Mouse (Mus musculus) kidney, embryonic 16.5 days (tissue): ENCODE results near the gene Dpy30. TPM values are rescaled to one million over a fixed set of nuclear protein-coding genes. Genes with fewer than 3 reads are reported as not detected.
"Not testable (repeated sequence)": the region's sequence is repeated elsewhere in the genome, so short reads cannot be mapped to it uniquely, and the experiment has no call there.

Source experiments
- ATAC-seq: fragments of 200-750 bp; cut with Nextera tagmentation; 2 replicates; pipeline ENCODE4 v1.8.0; 2017; ENCODE audit warnings: moderate TSS enrichment; ENCODE audit not compliant: low FRiP score, low TSS enrichment
- H3K27ac ChIP-seq: fragments of 300-500 bp; sonication (generic); 2 replicates; pipeline ENCODE4 v1.5.1; 2014; ENCODE audit warnings: low read length
- H3K27me3 ChIP-seq: fragments of 300-500 bp; sonication (generic); 2 replicates; pipeline ENCODE4 v1.6.1; 2014; ENCODE audit warnings: low read length, control low read depth, mixed read lengths; ENCODE audit not compliant: insufficient read depth
- H3K36me3 ChIP-seq: fragments of 300-500 bp; sonication (generic); 2 replicates; pipeline ENCODE4 v1.6.1; 2014; ENCODE audit warnings: low read length, control low read depth, mixed read lengths; ENCODE audit not compliant: insufficient read depth
- H3K4me1 ChIP-seq: fragments of 300-500 bp; sonication (generic); 2 replicates; pipeline ENCODE4 v1.6.1; 2014; ENCODE audit warnings: low read length, control low read depth, mixed read lengths; ENCODE audit not compliant: insufficient read depth
- H3K4me2 ChIP-seq: fragments of 300-500 bp; sonication (generic); replicated peaks from 2 replicates; pipeline ENCODE4 v1.6.1; 2014; ENCODE audit warnings: low read depth, low read length
- H3K4me3 ChIP-seq: fragments of 300-500 bp; sonication (generic); 2 replicates; pipeline ENCODE4 v1.5.1; 2014; ENCODE audit warnings: mild to moderate bottlenecking, low read length
- H3K9ac ChIP-seq: fragments of 300-500 bp; sonication (generic); replicated peaks from 2 replicates; pipeline ENCODE4 v1.6.1; 2014; ENCODE audit warnings: low read length
- H3K9me3 ChIP-seq: fragments of 300-500 bp; sonication (generic); 2 replicates; pipeline ENCODE4 v1.6.1; 2016; ENCODE audit warnings: low read length, control low read depth
- WGBS: fragments of 180-500 bp; shearing (Covaris S2); extraction: QIAGEN DNeasy Blood & Tissue Kit; methylation state at CpG from one replicate; pipeline ENCODE4 v1.1.7; 2014; 5-methylcytosine and 5-hydroxymethylcytosine counted together
- polyA plus RNA-seq: library from polyadenylated mRNA; unstranded; fragments of >200 nt; fragmentation: Nextera tagmentation; extraction: Ambion mirVana; gene quantifications from 2 replicates; pipeline ENCODE4 v1.2.1, GENCODE M21; 2015

Dpy30 gene
- polyA plus RNA-seq, result 215 and 220 TPM in 2 replicates

- WGBS, result 75% methylated on average over 2 of the region's 2 CpGs
- no peaks in the 10 kb centered on the region for H3K4me1 ChIP-seq
- H3K27ac ChIP-seq, result no peak within 1 kb of the TSS
- H3K9me3 ChIP-seq, result no peaks in the 10 kb centered on the region
- no peaks in the 10 kb centered on the region for H3K27me3 ChIP-seq
- H3K36me3 ChIP-seq, result no peaks in the 10 kb centered on the region
- no peak for ATAC-seq
- H3K4me3 ChIP-seq, result no peak within 1 kb of the TSS
- no peak within 1 kb of the TSS for H3K4me2 ChIP-seq
- no peak within 1 kb of the TSS for H3K9ac ChIP-seq
Measured at GRCm38 (mm10) chr17:74323844-74324243, at the start of gene Dpy30. Gene Dpy30, minus strand, starts transcription at chr17:74323944.

- Histone ChIP-seq H3K4me1 (no peaks in the 10 kb centered on the region), H3K4me2 (no peak overlapping the region), H3K36me3 (peaks cover 23% of the 10 kb centered on the region), H3K9me3 (no peaks in the 10 kb centered on the region), H3K9ac (no peak overlapping the region), H3K4me3 (no peak overlapping the region), H3K27ac (no peak overlapping the region), H3K27me3 (no peaks in the 10 kb centered on the region)
- ATAC-seq, result no peak
- WGBS, result 85% methylated on average over 1 of the region's 1 CpGs
Measured at GRCm38 (mm10) chr17:74363592-74363991, 39.8 kb upstream of the Dpy30 start.

GRCm38 (mm10) chr17:74341151-74341550 is 17.4 kb upstream of the Dpy30 start:
- 49% methylated on average over 5 of the region's 5 CpGs for whole genome bisulfite sequencing
- no peak for ATAC-seq
- Histone ChIP-seq H3K4me1 (peaks cover 24% of the 10 kb centered on the region), H3K9ac (peak overlapping the region; percentile 35; the same call in 1 of the 2 replicates), H3K36me3 (0 out of 2 replicates have a peak, but pooled peaks cover 8% of the 10 kb centered on the region), H3K9me3 (peaks cover 3% of the 10 kb centered on the region; the same call in 1 of the 2 replicates), H3K4me2 (peak overlapping the region; percentile 81), H3K4me3 (peak overlapping the region; percentile 80), H3K27ac (no peak overlapping the region), H3K27me3 (no peaks in the 10 kb centered on the region)

GRCm38 (mm10) chr17:74338937-74339804 is 15.4 kb upstream of the Dpy30 start, which contains the start of gene Spast:
Gene Spast, plus strand, starts transcription at chr17:74338987.
- Histone ChIP-seq H3K9me3 (peaks cover 3% of the 10 kb centered on the region; the same call in 1 of the 2 replicates), H3K4me1 (peaks cover 24% of the 10 kb centered on the region), H3K4me2 (peak within 1 kb of the TSS; percentile 81), H3K27me3 (no peaks in the 10 kb centered on the region), H3K4me3 (peak within 1 kb of the TSS; percentile 80), H3K9ac (peak within 1 kb of the TSS; percentile 91), H3K27ac (peak within 1 kb of the TSS; percentile 95), H3K36me3 (0 out of 2 replicates have a peak, but pooled peaks cover 3% of the 10 kb centered on the region)
- ATAC-seq, result peak; percentile 93
- 1% methylated on average over 52 of the region's 90 CpGs for WGBS

- Histone ChIP-seq H3K4me1 (peaks cover 24% of the 10 kb centered on the region), H3K4me3 (peak overlapping the region; percentile 80), H3K9ac (peak overlapping the region; percentile 91), H3K9me3 (no peaks in the 10 kb centered on the region), H3K27me3 (no peaks in the 10 kb centered on the region), H3K36me3 (no peaks in the 10 kb centered on the region), H3K4me2 (peak overlapping the region; percentile 81), H3K27ac (peak overlapping the region; percentile 95)
- ATAC-seq, result peak; percentile 95
- under 1% methylated on average over 38 of the region's 50 CpGs for WGBS
Measured at GRCm38 (mm10) chr17:74338225-74338931, 14.6 kb upstream of the Dpy30 start.

GRCm38 (mm10) chr17:74331049-74331676 is 7.4 kb upstream of the Dpy30 start:
- no peaks in the 10 kb centered on the region for H3K4me1 ChIP-seq
- H3K9ac ChIP-seq, result no peak overlapping the region
- 81% methylated on average over 9 of the region's 9 CpGs for WGBS
- no peaks in the 10 kb centered on the region for H3K27me3 ChIP-seq
- no peak overlapping the region for H3K4me3 ChIP-seq
- no peak overlapping the region for H3K4me2 ChIP-seq
- no peak for ATAC-seq
- H3K27ac ChIP-seq, result no peak overlapping the region
- no peaks in the 10 kb centered on the region for H3K9me3 ChIP-seq
- no peaks in the 10 kb centered on the region for H3K36me3 ChIP-seq

GRCm38 (mm10) chr17:74328146-74328545 is 4.4 kb upstream of the Dpy30 start:
- H3K4me1 ChIP-seq, H3K4me2 ChIP-seq, H3K27ac ChIP-seq, H3K9me3 ChIP-seq, H3K36me3 ChIP-seq, H3K9ac ChIP-seq, H3K27me3 ChIP-seq, H3K4me3 ChIP-seq: not testable (repeated sequence)
- peak; percentile 49; the same call in 1 of the 2 replicates for ATAC-seq
- 45% methylated on average over 2 of the region's 2 CpGs for WGBS

GRCm38 (mm10) chr17:74327195-74327594 is 3.5 kb upstream of the Dpy30 start:
- H3K9me3 ChIP-seq, ATAC-seq, H3K4me2 ChIP-seq, H3K9ac ChIP-seq, H3K4me3 ChIP-seq, H3K4me1 ChIP-seq, H3K27ac ChIP-seq, H3K27me3 ChIP-seq, H3K36me3 ChIP-seq: not testable (repeated sequence)
- 93% methylated on average over 7 of the region's 7 CpGs for WGBS

- WGBS, result 53% methylated on average over 5 of the region's 5 CpGs
Measured at GRCm38 (mm10) chr17:74322400-74323054, 1.2 kb downstream of the Dpy30 start.

More at GRCm38 (mm10) chr17:74322400-74323054, 1.2 kb downstream of the Dpy30 start:
- Histone ChIP-seq H3K9ac (no peak overlapping the region), H3K27me3 (no peaks in the 10 kb centered on the region), H3K4me2 (no peak overlapping the region), H3K27ac (no peak overlapping the region), H3K9me3 (no peaks in the 10 kb centered on the region), H3K36me3 (no peaks in the 10 kb centered on the region), H3K4me3 (no peak overlapping the region), H3K4me1 (no peaks in the 10 kb centered on the region)
- no peak for ATAC-seq
